Mouse (Mus musculus) myocyte (in vitro differentiated cells): ENCODE measurements at regions not wholly inside any gene's neighbourhood (a gene's known extent, or its start where the extent isn't known, plus 50 kb on each side); places are given as distances from the start of the nearest gene placed in this dataset.

Source experiments
- MYOG ChIP-seq, 3 experiments: IDR thresholded peaks; one replicate each; pipeline ENCODE4 v1.6.1; 2011; ENCODE audit warnings: control low read depth in 2 of 3, low read depth in 2 of 3, mild to moderate bottlenecking in 2 of 3; ENCODE audit not compliant: insufficient read length in 2 of 3, control insufficient read depth in 1 of 3, insufficient read depth in 1 of 3
- TCF3 ChIP-seq: IDR thresholded peaks from one replicate; pipeline ENCODE4 v1.6.1; 2011; ENCODE audit warnings: low read depth, control low read depth; ENCODE audit not compliant: insufficient read length
- USF1 ChIP-seq: IDR thresholded peaks from one replicate; pipeline ENCODE4 v1.6.1; 2011; ENCODE audit warnings: low read depth, mild to moderate bottlenecking, control low read depth, moderate library complexity

DNA sequence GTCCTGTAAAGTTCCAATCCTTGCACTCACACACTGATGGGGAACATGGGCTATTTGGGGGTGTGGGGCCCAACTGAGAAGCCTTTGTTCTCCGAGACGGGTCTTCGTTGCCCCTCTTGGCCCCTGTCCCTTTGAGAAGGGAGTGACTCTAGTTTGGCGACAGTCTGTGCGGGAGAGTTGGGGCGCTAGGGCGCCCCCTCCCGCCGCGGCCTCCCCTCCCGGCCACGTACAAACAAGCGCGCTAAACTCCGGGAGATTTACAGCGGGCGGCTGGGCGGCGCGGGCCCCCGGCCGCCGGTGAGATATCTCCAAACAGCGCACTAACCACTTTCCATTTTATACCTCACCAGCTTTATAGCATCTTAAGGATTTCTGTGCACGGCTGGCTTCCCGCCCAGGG lies 77.4 kb downstream of the Hif1an start:
- no peak for TF ChIP-seq TCF3
- no peak for TF ChIP-seq MYOG (IDR thresholded peaks at IDR 0.05; ENCODE audit: control insufficient read depth in 1 of 3, insufficient read depth in 1 of 3, insufficient read length in 2 of 3, low read depth in 2 of 3)
- TF ChIP-seq USF1, result no peak
